Mouse (Mus musculus) lung, postnatal 0 days (tissue): ENCODE data around the gene Tprn. TPM values are rescaled to one million over a fixed set of nuclear protein-coding genes. Genes with fewer than 3 reads are reported as not detected.

Experiments
- ATAC-seq: fragments of 200-750 bp; cut with Nextera tagmentation; 2 replicates; pipeline ENCODE4 v1.8.0; 2017; ENCODE audit warnings: moderate library complexity
- DNase-seq: peaks from one replicate; pipeline ENCODE4 v3.0.0-alpha.2; 2016; ENCODE audit warnings: low spot score
- H3K27ac ChIP-seq: fragments of 300-500 bp; sonication (generic); 2 replicates; pipeline ENCODE4 v1.5.1; 2014; ENCODE audit warnings: antibody characterized with exemption, mild to moderate bottlenecking, low read length, mixed read lengths
- H3K27me3 ChIP-seq: fragments of 300-500 bp; sonication (generic); replicated peaks from 2 replicates; pipeline ENCODE4 v1.6.1; 2014; ENCODE audit warnings: low read length, mixed read lengths; ENCODE audit not compliant: insufficient read depth
- H3K36me3 ChIP-seq: fragments of 300-500 bp; sonication (generic); 2 replicates; pipeline ENCODE4 v1.6.1; 2014; ENCODE audit warnings: low read length, mixed read lengths; ENCODE audit not compliant: insufficient read depth
- H3K4me1 ChIP-seq: fragments of 300-500 bp; sonication (generic); 2 replicates; pipeline ENCODE4 v1.6.1; 2014; ENCODE audit warnings: antibody characterized with exemption, low read depth, low read length, mixed read lengths; ENCODE audit not compliant: insufficient read depth
- H3K4me2 ChIP-seq: fragments of 300-500 bp; sonication (generic); replicated peaks from 2 replicates; pipeline ENCODE4 v1.6.1; 2014; ENCODE audit warnings: low read depth, mild to moderate bottlenecking, low read length, moderate library complexity, mixed read lengths
- H3K4me3 ChIP-seq: fragments of 300-500 bp; sonication (generic); 2 replicates; pipeline ENCODE4 v1.5.1; 2014; ENCODE audit warnings: low read depth, low read length
- H3K9ac ChIP-seq: fragments of 300-500 bp; sonication (generic); replicated peaks from 2 replicates; pipeline ENCODE4 v1.6.1; 2014; ENCODE audit warnings: low read depth, mild to moderate bottlenecking
- H3K9me3 ChIP-seq: fragments of 300-500 bp; sonication (generic); 2 replicates; pipeline ENCODE4 v1.6.1; 2016; ENCODE audit warnings: low read length, mixed read lengths
- CTCF ChIP-seq: IDR thresholded peaks from 2 replicates; pipeline ENCODE4 v1.5.1; 2016; ENCODE audit warnings: antibody characterized with exemption, mild to moderate bottlenecking
- EP300 ChIP-seq: IDR thresholded peaks from 2 replicates; pipeline ENCODE4 v1.6.1; 2016; ENCODE audit warnings: antibody characterized with exemption, mild to moderate bottlenecking, control low read depth
- WGBS: fragments of 180-500 bp; shearing (Covaris S2); extraction: QIAGEN DNeasy Blood & Tissue Kit; methylation state at CpG from one replicate; pipeline ENCODE4 v1.1.7; 2014; 5-methylcytosine and 5-hydroxymethylcytosine counted together
- polyA plus RNA-seq: library from polyadenylated mRNA; unstranded; fragments of >200 nt; fragmentation: Nextera tagmentation; extraction: Ambion mirVana; gene quantifications from 2 replicates; pipeline ENCODE4 v1.2.1, GENCODE M21; 2015

The Tprn gene
- 7.2 and 7.4 TPM in 2 replicates for polyA plus RNA-seq

GRCm38 (mm10) chr2:25262291-25262767, at the start of gene Tprn:
Gene Tprn, plus strand, starts transcription at chr2:25262618.
- Histone ChIP-seq H3K27me3 (no peaks in the 10 kb centered on the region), H3K4me2 (peak within 1 kb of the TSS; percentile 98), H3K36me3 (no peaks in the 10 kb centered on the region), H3K27ac (peak within 1 kb of the TSS; percentile 11), H3K9ac (peak within 1 kb of the TSS; percentile 48), H3K4me1 (peaks cover 14% of the 10 kb centered on the region; the same call in 1 of the 2 replicates), H3K9me3 (no peaks in the 10 kb centered on the region), H3K4me3 (peak within 1 kb of the TSS; percentile 71)
- peak; percentile 98 for DNase-seq
- under 1% methylated on average over 39 of the region's 39 CpGs for WGBS
- TF ChIP-seq EP300 (no peak), CTCF (peak; percentile 20)
- peak; percentile 99 for ATAC-seq

GRCm38 (mm10) chr2:25213266-25213865, 49.1 kb upstream of the Tprn start:
- H3K4me2 ChIP-seq: no peak overlapping the region
- H3K4me3 ChIP-seq: no peak overlapping the region
- TF ChIP-seq CTCF (no peak), EP300 (no peak)
- WGBS: 61% methylated on average over 21 of the region's 23 CpGs
- no peaks in the 10 kb centered on the region for H3K27me3 ChIP-seq
- H3K9me3 ChIP-seq: no peaks in the 10 kb centered on the region
- ATAC-seq (no peak), DNase-seq (no peak)
- H3K27ac ChIP-seq: no peak overlapping the region
- H3K4me1 ChIP-seq: peaks cover 6% of the 10 kb centered on the region; the same call in 1 of the 2 replicates
- no peaks in the 10 kb centered on the region for H3K36me3 ChIP-seq
- H3K9ac ChIP-seq: no peak overlapping the region

- Histone ChIP-seq H3K4me3 (no peak within 1 kb of the TSS), H3K4me2 (no peak within 1 kb of the TSS), H3K9ac (no peak within 1 kb of the TSS), H3K36me3 (no peaks in the 10 kb centered on the region), H3K27ac (no peak within 1 kb of the TSS), H3K4me1 (peaks cover 6% of the 10 kb centered on the region; the same call in 1 of the 2 replicates), H3K27me3 (no peaks in the 10 kb centered on the region), H3K9me3 (no peaks in the 10 kb centered on the region)
- 53% methylated on average over 3 of the region's 3 CpGs for WGBS
- no peak for ATAC-seq
- no peak for TF ChIP-seq CTCF
- no peak for TF ChIP-seq EP300
- DNase-seq: no peak
Measured at GRCm38 (mm10) chr2:25214444-25214843, 48.0 kb upstream of the Tprn start, which contains the start of gene Stpg3. Gene Stpg3, minus strand, starts transcription at chr2:25214637.

GRCm38 (mm10) chr2:25217666-25218065, 44.8 kb upstream of the Tprn start:
- Histone ChIP-seq H3K9me3 (no peaks in the 10 kb centered on the region), H3K27ac (no peak overlapping the region), H3K4me3 (no peak overlapping the region), H3K4me1 (no peaks in the 10 kb centered on the region), H3K4me2 (no peak overlapping the region), H3K27me3 (no peaks in the 10 kb centered on the region), H3K36me3 (peaks cover 9% of the 10 kb centered on the region), H3K9ac (no peak overlapping the region)
- TF ChIP-seq EP300 (no peak), CTCF (no peak)
- DNase-seq: no peak
- 60% methylated on average over 2 of the region's 2 CpGs for WGBS
- no peak for ATAC-seq

GRCm38 (mm10) chr2:25218445-25218844, 44.0 kb upstream of the Tprn start, which contains the start of gene Fam166a:
Gene Fam166a, plus strand, starts transcription at chr2:25218745.
- Histone ChIP-seq H3K4me1 (no peaks in the 10 kb centered on the region), H3K36me3 (peaks cover 9% of the 10 kb centered on the region), H3K9me3 (no peaks in the 10 kb centered on the region), H3K27me3 (no peaks in the 10 kb centered on the region), H3K9ac (no peak within 1 kb of the TSS), H3K4me2 (no peak within 1 kb of the TSS), H3K27ac (no peak within 1 kb of the TSS), H3K4me3 (no peak within 1 kb of the TSS)
- DNase-seq (no peak), ATAC-seq (no peak)
- no peak for TF ChIP-seq EP300
- TF ChIP-seq CTCF: no peak

GRCm38 (mm10) chr2:25221331-25221772, 41.1 kb upstream of the Tprn start:
- DNase-seq (no peak), ATAC-seq (no peak)
- Histone ChIP-seq H3K4me1 (peaks cover 6% of the 10 kb centered on the region; the same call in 1 of the 2 replicates), H3K36me3 (peaks cover 9% of the 10 kb centered on the region), H3K27me3 (no peaks in the 10 kb centered on the region), H3K9ac (no peak overlapping the region), H3K27ac (no peak overlapping the region), H3K4me2 (no peak overlapping the region), H3K4me3 (no peak overlapping the region), H3K9me3 (no peaks in the 10 kb centered on the region)
- WGBS: 61% methylated on average over 5 of the region's 5 CpGs
- TF ChIP-seq EP300 (no peak), CTCF (no peak)
